Mouse (Mus musculus): ENCODE measurements around the gene Mrps35.

GRCm38 (mm10) chr6:147085398-147086040 lies 43.0 kb downstream of the Mrps35 start:
- TF ChIP-seq CHD2 (IDR thresholded peaks at IDR 0.05; ENCODE audit: low read depth, low read length), result no peak
- no peak for TF ChIP-seq HCFC1 (IDR thresholded peaks at IDR 0.05; ENCODE audit: borderline replicate concordance, insufficient read depth, low read length)
- TF ChIP-seq ZC3H11A (IDR thresholded peaks at IDR 0.05; ENCODE audit: borderline replicate concordance, low read depth, low read length), result no peak
- no peak for TF ChIP-seq ZNF384 (IDR thresholded peaks at IDR 0.05; ENCODE audit: low read depth, low read length)
- no peak for TF ChIP-seq MAFK (IDR thresholded peaks at IDR 0.05; ENCODE audit: insufficient read depth, low read depth, low read length)

Data from ES-E14 (cell line).